Mouse (Mus musculus) testis, adult 2 months (tissue): ENCODE results near the gene Emc7. TPM values are rescaled to one million over a fixed set of nuclear protein-coding genes. Genes with fewer than 3 reads are reported as not detected.

Source experiments
- H3K27ac ChIP-seq: fragments of 200-500 bp; 2 replicates; pipeline ENCODE4 v1.5.1; 2012; ENCODE audit warnings: low read depth, low read length; ENCODE audit not compliant: control insufficient read depth, insufficient read depth
- H3K27me3 ChIP-seq: fragments of 200-500 bp; 2 replicates; pipeline ENCODE4 v1.6.1; 2012; ENCODE audit warnings: mild to moderate bottlenecking, low read length, moderate library complexity; ENCODE audit not compliant: control insufficient read depth, insufficient read depth
- H3K36me3 ChIP-seq: fragments of 200-500 bp; 2 replicates; pipeline ENCODE4 v1.6.1; 2012; ENCODE audit warnings: mild to moderate bottlenecking, low read length; ENCODE audit not compliant: control insufficient read depth, insufficient read depth
- H3K4me1 ChIP-seq: fragments of 200-500 bp; 2 replicates; pipeline ENCODE4 v1.6.1; 2012; ENCODE audit warnings: low read length; ENCODE audit not compliant: control insufficient read depth, insufficient read depth
- H3K4me3 ChIP-seq: fragments of 200-500 bp; 2 replicates; pipeline ENCODE4 v1.5.1; 2012; ENCODE audit warnings: low read depth, mild to moderate bottlenecking, low read length, moderate library complexity, mixed read lengths; ENCODE audit not compliant: control insufficient read depth
- CTCF ChIP-seq: fragments of 200-500 bp; IDR thresholded peaks from 2 replicates; pipeline ENCODE4 v1.5.1; 2012; ENCODE audit warnings: low read depth, mild to moderate bottlenecking, inconsistent platforms, low read length, moderate library complexity; ENCODE audit not compliant: control insufficient read depth, insufficient read depth, insufficient replicate concordance
- POLR2A ChIP-seq: fragments of 200-500 bp; IDR thresholded peaks from 2 replicates; pipeline ENCODE4 v1.6.1; 2012; ENCODE audit warnings: low read depth, mild to moderate bottlenecking, inconsistent platforms, low read length, moderate library complexity; ENCODE audit not compliant: control insufficient read depth
- polyA plus RNA-seq: library from polyadenylated mRNA; depleted of rRNA; stranded (reverse); fragments of >200 nt; gene quantifications from 2 replicates; pipeline ENCODE4 v1.2.3, GENCODE M21; 2012

Gene Emc7
- polyA plus RNA-seq, 1 experiment = 10.6 TPM

- H3K4me3 ChIP-seq = peak within 1 kb of the TSS; percentile 32
- peaks cover 6% of the 10 kb centered on the region; the same call in 1 of the 2 replicates for H3K4me1 ChIP-seq
- no peaks in the 10 kb centered on the region for H3K36me3 ChIP-seq
- no peak within 1 kb of the TSS for H3K27ac ChIP-seq
- H3K27me3 ChIP-seq = no peaks in the 10 kb centered on the region
- TF ChIP-seq POLR2A (no peak), CTCF (no peak)
Measured at GRCm38 (mm10) chr2:112480669-112481068, 25.9 kb downstream of the Emc7 start, which contains the start of gene Chrm5. TSS of gene Chrm5 (minus strand) at chr2:112480769.

DNA sequence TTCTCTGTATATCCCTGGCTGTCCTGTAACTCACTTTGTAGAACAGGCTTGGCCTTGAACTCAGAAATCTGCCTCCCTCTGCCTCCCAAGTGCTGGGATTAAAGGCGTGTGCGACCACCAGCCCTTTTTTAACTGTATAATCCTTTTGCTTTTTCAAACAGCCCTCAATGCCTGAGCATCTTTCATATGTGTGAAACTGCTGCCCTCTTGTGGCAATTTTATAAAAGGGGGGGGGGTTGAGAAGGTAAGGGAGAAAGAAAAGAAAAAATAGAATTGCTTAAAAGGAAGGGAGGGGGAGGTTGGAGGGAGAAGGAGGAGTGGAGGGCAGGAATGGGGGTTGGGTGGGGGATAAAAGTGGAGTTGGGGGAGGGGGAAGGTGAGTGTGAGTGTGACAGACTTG lies 26.8 kb downstream of the Emc7 start:
- Histone ChIP-seq H3K36me3 (no peaks in the 10 kb centered on the region), H3K27ac (no peak overlapping the region), H3K27me3 (no peaks in the 10 kb centered on the region), H3K4me3 (no peak overlapping the region), H3K4me1 (peaks cover 6% of the 10 kb centered on the region; the same call in 1 of the 2 replicates)
- no peak for TF ChIP-seq CTCF
- TF ChIP-seq POLR2A = no peak

DNA sequence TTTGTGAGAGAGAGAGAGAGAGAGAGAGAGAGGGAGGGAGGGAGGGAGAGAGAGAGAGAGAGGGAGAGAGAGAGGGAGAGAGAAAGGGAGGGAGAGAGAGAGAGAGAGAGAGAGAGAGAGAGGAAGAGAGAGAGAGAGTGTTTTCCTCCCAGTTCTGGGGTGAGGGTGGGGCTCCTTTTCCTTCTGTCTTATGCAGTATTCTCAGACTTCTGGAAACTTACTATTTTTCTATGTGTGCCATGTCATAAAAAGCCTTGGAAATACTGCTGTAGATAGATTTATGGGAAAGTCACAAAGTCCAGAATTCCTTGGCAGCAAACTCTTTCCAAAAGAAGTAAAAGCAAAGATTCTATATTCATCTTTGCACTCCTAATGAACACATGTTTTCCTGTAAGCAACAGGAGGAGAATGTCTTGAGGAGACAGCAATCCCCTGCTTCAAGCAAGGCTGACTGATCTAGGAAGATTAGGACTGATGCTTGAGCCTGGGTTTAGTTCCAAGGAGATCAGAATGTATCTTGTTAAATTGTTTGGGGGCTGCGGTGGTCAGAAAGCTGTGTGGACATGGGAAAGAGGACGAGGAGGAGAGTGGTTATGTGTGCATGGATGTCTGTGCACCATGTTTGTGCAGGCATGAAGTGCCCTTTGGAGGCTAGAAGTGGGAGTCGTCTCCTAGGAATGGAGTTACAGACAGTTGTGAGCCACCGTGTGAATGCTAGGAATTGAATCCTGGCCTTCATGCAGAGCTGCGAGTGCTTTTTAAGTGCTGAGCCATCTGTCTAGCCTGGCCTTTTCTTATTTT lies 27.9 kb downstream of the Emc7 start:
- peaks cover 6% of the 10 kb centered on the region; the same call in 1 of the 2 replicates for H3K4me1 ChIP-seq
- no peak overlapping the region for H3K27ac ChIP-seq
- no peaks in the 10 kb centered on the region for H3K27me3 ChIP-seq
- no peak overlapping the region for H3K4me3 ChIP-seq
- TF ChIP-seq CTCF = no peak
- TF ChIP-seq POLR2A = no peak
- H3K36me3 ChIP-seq = no peaks in the 10 kb centered on the region

DNA sequence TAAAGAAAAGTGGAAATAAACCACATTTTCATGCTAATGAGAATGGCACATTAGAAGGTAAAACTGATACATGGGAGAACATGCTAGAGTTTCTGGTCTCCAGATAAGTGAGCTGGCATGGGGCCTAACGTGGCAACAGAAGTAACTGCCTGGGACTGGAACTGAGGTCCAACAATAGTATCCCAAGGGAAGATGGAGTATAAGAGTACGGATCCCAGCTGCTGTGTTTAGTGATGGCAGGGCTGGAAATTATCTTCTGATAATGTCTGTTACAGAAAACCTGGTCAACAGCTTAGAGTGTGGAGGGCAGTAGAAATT lies 28.5 kb downstream of the Emc7 start:
- peaks cover 6% of the 10 kb centered on the region; the same call in 1 of the 2 replicates for H3K4me1 ChIP-seq
- H3K27ac ChIP-seq = no peak overlapping the region
- TF ChIP-seq CTCF (no peak), POLR2A (no peak)
- H3K27me3 ChIP-seq = no peaks in the 10 kb centered on the region
- H3K4me3 ChIP-seq = no peak overlapping the region
- no peaks in the 10 kb centered on the region for H3K36me3 ChIP-seq

DNA sequence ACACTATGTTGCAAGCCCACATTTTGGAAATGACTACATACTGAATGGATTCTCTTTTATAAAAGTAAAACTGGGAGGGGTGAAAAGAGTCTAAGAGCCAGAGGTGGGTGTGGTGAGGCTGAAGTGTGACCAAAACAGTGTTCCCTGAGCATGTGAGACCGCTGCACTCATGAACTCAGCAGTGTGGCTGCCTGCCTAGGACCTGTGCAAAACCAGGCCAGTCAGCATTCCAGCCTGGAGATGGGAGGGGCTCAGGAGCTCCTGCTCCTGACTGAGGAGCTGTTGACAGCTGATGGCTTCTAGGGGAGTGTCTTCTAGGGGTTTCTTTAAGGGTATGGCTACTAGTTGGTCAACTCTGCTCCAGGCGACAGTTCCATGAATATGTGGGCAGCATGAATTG lies 30.1 kb downstream of the Emc7 start:
- TF ChIP-seq CTCF (no peak), POLR2A (no peak)
- no peaks in the 10 kb centered on the region for H3K27me3 ChIP-seq
- H3K36me3 ChIP-seq = no peaks in the 10 kb centered on the region
- peaks cover 5% of the 10 kb centered on the region; the same call in 1 of the 2 replicates for H3K4me1 ChIP-seq
- no peak overlapping the region for H3K27ac ChIP-seq
- H3K4me3 ChIP-seq = no peak overlapping the region

- Histone ChIP-seq H3K4me1 (no peaks in the 10 kb centered on the region; the same call in none of the 2 replicates), H3K27me3 (no peaks in the 10 kb centered on the region), H3K27ac (no peak overlapping the region), H3K4me3 (no peak overlapping the region), H3K36me3 (no peaks in the 10 kb centered on the region)
- no peak for TF ChIP-seq POLR2A
- no peak for TF ChIP-seq CTCF
Measured at GRCm38 (mm10) chr2:112490483-112491196, 35.8 kb downstream of the Emc7 start.

DNA sequence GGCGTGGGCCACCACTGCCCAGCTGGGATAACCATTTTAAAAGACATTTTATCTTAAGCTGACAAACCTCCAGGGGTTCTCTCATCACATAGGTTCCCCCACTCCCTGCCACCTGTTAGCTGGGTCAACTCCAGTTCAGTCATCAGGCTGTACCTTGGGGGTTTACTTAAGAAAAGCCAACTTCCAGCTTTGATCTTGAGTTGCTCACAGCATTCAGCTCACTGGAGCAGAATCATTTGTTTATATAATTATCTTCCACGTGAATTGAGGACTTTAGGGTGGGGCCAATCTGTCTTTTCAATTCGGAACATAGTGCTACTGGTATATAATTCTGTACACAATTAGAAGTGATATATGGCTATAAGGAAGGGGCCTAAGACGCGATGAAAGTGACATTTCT lies 36.8 kb downstream of the Emc7 start:
- no peak for TF ChIP-seq POLR2A
- TF ChIP-seq CTCF = no peak
- Histone ChIP-seq H3K27ac (no peak overlapping the region), H3K4me1 (no peaks in the 10 kb centered on the region; the same call in none of the 2 replicates), H3K27me3 (no peaks in the 10 kb centered on the region), H3K4me3 (no peak overlapping the region), H3K36me3 (no peaks in the 10 kb centered on the region)
